Mouse (Mus musculus): Measurements from ENCODE around the gene Mpz.

- TF ChIP-seq GATA1 (IDR thresholded peaks at IDR 0.05; ENCODE audit: borderline replicate concordance, low read length): no peak
- no peak for TF ChIP-seq FLI1 (IDR thresholded peaks at IDR 0.05; ENCODE audit: low read length)
Observed at GRCm38 (mm10) chr1:171195887-171196397, 45.4 kb downstream of the Mpz start, which contains the start of gene Pcp4l1.
